Mouse (Mus musculus) lung, postnatal 0 days (tissue): ENCODE measurements around the gene Ccer1.
A peak's percentile ranks its signal among the peaks of the same experiment; 100 is the strongest.

Experiments
- CTCF ChIP-seq: IDR thresholded peaks from 2 replicates; pipeline ENCODE4 v1.5.1; 2016; ENCODE audit warnings: antibody characterized with exemption, mild to moderate bottlenecking
- EP300 ChIP-seq: IDR thresholded peaks from 2 replicates; pipeline ENCODE4 v1.6.1; 2016; ENCODE audit warnings: antibody characterized with exemption, mild to moderate bottlenecking, control low read depth

- TF ChIP-seq CTCF (peak; percentile 46), EP300 (no peak)
These were observed 3.4 kb upstream of the Ccer1 start for GRCm38 (mm10) chr10:97689425-97689824.
